Mouse (Mus musculus) fibroblast of lung, adult 2 months (primary cell): ENCODE results near the gene Vcl.
A peak's percentile ranks its signal among the peaks of the same experiment; 100 is the strongest.

ENCODE experiments used
- DNase-seq: peaks from one replicate; pipeline ENCODE4 v3.0.0-alpha.2; 2011; ENCODE audit warnings: low read depth

The Vcl gene

GRCm38 (mm10) chr14:21065490-21066162, 136.4 kb downstream of the Vcl start:
- no peak for DNase-seq

DNA sequence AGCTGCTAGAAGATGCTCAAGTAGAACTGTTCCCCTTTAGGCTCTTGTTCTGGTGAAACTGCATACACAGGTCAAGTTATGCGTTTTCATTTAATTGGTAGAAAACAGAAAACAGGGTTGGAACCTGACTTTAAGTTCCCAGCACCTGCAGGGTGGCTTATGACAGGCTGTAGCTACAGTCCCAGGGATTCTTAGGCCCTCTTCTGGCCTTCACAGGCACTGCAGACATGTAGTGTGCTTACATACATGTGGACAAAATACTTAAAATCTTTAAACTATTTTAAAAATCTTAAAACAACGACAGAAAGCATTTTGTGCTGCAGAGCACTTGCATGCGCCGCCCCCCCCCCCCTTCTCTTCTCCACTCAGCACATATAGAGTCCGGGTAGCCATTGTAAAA, 140.4 kb downstream of the Vcl start:
- no peak for DNase-seq

DNA sequence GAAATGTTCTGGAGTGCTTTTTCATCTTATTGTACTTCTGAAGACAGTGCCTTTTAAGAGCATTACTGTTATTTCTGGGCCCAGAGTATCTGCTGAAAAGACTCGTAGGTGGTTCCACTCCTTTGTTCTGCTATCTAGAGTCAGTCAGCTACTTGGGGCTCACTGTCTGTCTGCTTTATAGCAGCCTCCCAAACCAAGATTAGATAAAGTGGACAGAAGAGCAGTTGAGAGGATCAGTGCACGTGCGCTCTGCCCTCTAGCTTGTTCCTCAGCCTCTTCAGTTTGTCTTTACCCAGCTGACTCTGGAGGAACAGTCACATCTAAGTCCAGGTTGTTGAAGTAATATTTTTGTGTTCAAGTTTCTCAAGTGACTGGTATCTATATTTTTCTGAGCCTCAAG, 144.8 kb downstream of the Vcl start:
- DNase-seq: no peak

GRCm38 (mm10) chr14:21074398-21075320, 145.5 kb downstream of the Vcl start:
- DNase-seq: no peak

- peak; percentile 92 for DNase-seq
Measured at GRCm38 (mm10) chr14:21075751-21076500, 146.7 kb downstream of the Vcl start.

GRCm38 (mm10) chr14:21076501-21077194, 147.4 kb downstream of the Vcl start:
- no peak for DNase-seq

GRCm38 (mm10) chr14:21077939-21078338, 148.7 kb downstream of the Vcl start:
- DNase-seq: no peak

DNA sequence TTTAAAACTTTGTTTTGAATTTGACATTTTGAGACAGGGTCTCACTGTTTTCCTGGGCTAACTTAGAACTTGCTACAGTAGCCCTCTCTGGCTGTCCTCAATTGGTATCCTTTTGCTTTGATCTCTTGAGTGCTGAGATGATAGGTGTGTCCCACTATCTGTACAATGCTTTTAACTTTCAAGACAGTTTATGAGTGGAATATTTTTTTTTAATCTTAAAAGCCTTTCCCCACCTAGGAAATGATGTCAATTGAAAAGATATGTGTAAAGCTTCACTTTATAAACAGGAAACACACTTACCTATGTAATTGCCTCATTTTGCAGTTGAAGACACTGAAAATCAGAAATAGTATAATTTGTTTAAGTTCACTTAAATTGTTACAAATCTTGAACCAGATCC, 149.3 kb downstream of the Vcl start:
- no peak for DNase-seq

- no peak for DNase-seq
Measured at GRCm38 (mm10) chr14:21082823-21083222, 153.6 kb downstream of the Vcl start.
